Mouse (Mus musculus): Measurements from ENCODE around the gene Adamts9.

GRCm38 (mm10) chr6:92784782-92785181 lies 158.5 kb downstream of the Adamts9 start:
- peak; percentile 78 for TF ChIP-seq CTCF (IDR thresholded peaks at IDR 0.05; ENCODE audit: low read depth)
- TF ChIP-seq EP300 (IDR thresholded peaks at IDR 0.05; ENCODE audit: low read depth) = no peak

Measured in heart, postnatal 0 days (tissue).